Mouse (Mus musculus) heart, postnatal 0 days (tissue): ENCODE measurements around the gene Tceal3.
"Not testable (repeated sequence)": the region's sequence is repeated elsewhere in the genome, so short reads cannot be mapped to it uniquely, and the experiment has no call there.

Source experiments
- CTCF ChIP-seq: IDR thresholded peaks from 2 replicates; pipeline ENCODE4 v1.5.1; 2016; ENCODE audit warnings: antibody characterized with exemption, control low read depth, low read depth
- EP300 ChIP-seq: IDR thresholded peaks from 2 replicates; pipeline ENCODE4 v1.6.1; 2016; ENCODE audit warnings: antibody characterized with exemption, low read depth

GRCm38 (mm10) chrX:136615889-136616288 is 25.2 kb downstream of the Tceal3 start:
- not testable (repeated sequence) for TF ChIP-seq CTCF, EP300
